Mouse (Mus musculus) olfactory bulb, adult 2 months (tissue): ENCODE measurements around the gene 4932438H23Rik. TPM values are rescaled to one million over a fixed set of nuclear protein-coding genes. Genes with fewer than 3 reads are reported as not detected.

ENCODE experiments used
- H3K27ac ChIP-seq: fragments of 200-500 bp; 2 replicates; pipeline ENCODE4 v1.5.1; 2012; ENCODE audit warnings: low read depth, low read length; ENCODE audit not compliant: insufficient read depth
- H3K4me1 ChIP-seq: fragments of 200-500 bp; 2 replicates; pipeline ENCODE4 v1.6.1; 2012; ENCODE audit warnings: low read length; ENCODE audit not compliant: control insufficient read depth, insufficient read depth
- H3K4me3 ChIP-seq: fragments of 200-500 bp; 2 replicates; pipeline ENCODE4 v1.5.1; 2012; ENCODE audit warnings: mild to moderate bottlenecking, low read depth, low read length, moderate library complexity; ENCODE audit not compliant: insufficient read depth
- CTCF ChIP-seq: fragments of 200-500 bp; IDR thresholded peaks from 2 replicates; pipeline ENCODE4 v1.5.1; 2012; ENCODE audit warnings: low read depth, mild to moderate bottlenecking, low read length, moderate library complexity; ENCODE audit not compliant: insufficient read depth
- POLR2A ChIP-seq: fragments of 200-500 bp; IDR thresholded peaks from 2 replicates; pipeline ENCODE4 v1.6.1; 2012; ENCODE audit warnings: mild to moderate bottlenecking, low read depth, low read length, moderate library complexity; ENCODE audit not compliant: insufficient read depth
- WGBS: fragments of 180-500 bp; shearing (Covaris S2); methylation state at CpG from one replicate; pipeline ENCODE4 v1.1.7; 2018; 5-methylcytosine and 5-hydroxymethylcytosine counted together
- polyA plus RNA-seq: library from polyadenylated mRNA; stranded (reverse); fragments of >200 nt; gene quantifications from 2 replicates; pipeline ENCODE4 v1.2.4, GENCODE M21; 2012; ENCODE audit warnings: low replicate concordance; ENCODE audit not compliant: missing spikeins, insufficient read depth, insufficient read length

Gene 4932438H23Rik
- polyA plus RNA-seq, 1 experiment: not detected

- Histone ChIP-seq H3K27ac (no peak overlapping the region), H3K4me1 (no peaks in the 10 kb centered on the region), H3K4me3 (no peak overlapping the region)
- WGBS: 87% methylated on average over 8 of the region's 8 CpGs
- no peak for TF ChIP-seq CTCF
- TF ChIP-seq POLR2A: no peak
Measured at GRCm38 (mm10) chr16:91029161-91029743, 65.7 kb downstream of the 4932438H23Rik start.

DNA sequence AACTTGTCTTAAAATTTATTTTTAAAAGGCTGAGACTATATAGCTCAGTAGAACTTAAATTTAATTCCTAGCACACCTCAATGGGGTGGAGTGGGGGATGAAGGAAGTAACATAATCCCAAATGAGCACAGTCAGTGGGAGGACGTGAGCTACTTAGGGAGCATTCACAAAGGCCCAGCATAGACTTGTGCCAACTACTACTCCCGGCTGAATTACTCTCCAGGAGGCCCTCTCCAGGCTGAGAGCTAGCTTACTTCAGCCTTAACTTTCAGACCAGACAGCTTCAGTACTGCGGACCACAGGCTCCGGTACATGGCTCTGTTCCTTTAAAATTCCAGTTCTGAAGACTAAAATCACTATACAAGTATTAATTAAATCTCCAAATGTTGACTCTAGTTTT, 68.6 kb downstream of the 4932438H23Rik start:
- H3K4me1 ChIP-seq: no peaks in the 10 kb centered on the region
- TF ChIP-seq CTCF (no peak), POLR2A (no peak)
- H3K4me3 ChIP-seq: no peak overlapping the region
- H3K27ac ChIP-seq: no peak overlapping the region
- 56% methylated on average over 4 of the region's 4 CpGs for WGBS

DNA sequence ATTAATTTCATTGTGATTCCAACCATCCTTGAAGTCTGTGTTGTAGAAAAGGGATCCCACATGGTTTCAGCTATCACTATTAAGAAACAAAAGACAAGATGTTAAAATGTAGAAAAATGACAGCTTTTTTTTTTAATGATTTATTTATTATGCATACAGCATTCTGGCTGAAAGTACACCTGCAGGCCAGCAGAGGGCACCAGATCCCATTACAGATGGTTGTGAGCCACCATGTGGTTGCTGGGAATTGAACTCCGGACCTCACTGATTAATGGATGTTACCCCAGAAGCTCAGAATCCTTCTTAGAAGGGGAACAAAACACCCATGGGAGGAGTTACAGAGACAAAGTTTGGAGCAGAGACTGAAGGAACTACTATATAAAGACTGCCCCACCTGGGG, 71.5 kb downstream of the 4932438H23Rik start:
- no peak overlapping the region for H3K27ac ChIP-seq
- no peak overlapping the region for H3K4me3 ChIP-seq
- no peaks in the 10 kb centered on the region for H3K4me1 ChIP-seq
- WGBS: 92% methylated on average over 1 of the region's 1 CpGs
- no peak for TF ChIP-seq POLR2A
- no peak for TF ChIP-seq CTCF

DNA sequence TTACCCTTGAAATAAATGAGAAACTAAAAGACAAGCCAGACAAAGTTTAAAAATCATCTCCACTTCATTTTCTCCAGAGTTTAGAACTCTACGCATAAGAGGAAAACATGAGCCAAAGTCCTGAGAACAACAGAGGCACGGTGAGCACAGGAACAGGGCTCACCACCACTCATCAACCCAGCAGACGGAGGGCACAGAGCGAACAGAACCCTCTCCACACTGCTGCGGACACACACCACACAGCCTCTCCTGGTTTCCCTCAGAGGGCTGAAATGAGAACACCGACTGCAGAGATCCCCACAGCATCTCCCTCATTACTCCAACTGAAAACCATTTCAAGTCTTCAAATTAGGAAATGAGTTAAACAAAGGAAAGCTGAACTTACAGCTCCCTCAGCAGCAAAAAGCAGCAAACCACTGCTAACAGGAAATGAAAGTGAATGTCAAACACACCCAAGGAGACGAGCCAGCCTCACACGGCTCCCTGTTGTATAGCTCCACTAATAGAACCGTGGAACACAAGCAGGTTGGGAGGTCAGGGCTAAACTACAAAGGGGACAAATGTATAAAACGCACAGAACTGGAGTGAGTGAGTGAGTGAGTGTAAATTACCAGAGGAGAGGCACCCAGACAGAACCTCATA, 74.0 kb downstream of the 4932438H23Rik start:
- no peak overlapping the region for H3K4me3 ChIP-seq
- no peaks in the 10 kb centered on the region for H3K4me1 ChIP-seq
- 86% methylated on average over 10 of the region's 10 CpGs for WGBS
- no peak overlapping the region for H3K27ac ChIP-seq
- no peak for TF ChIP-seq CTCF
- no peak for TF ChIP-seq POLR2A

DNA sequence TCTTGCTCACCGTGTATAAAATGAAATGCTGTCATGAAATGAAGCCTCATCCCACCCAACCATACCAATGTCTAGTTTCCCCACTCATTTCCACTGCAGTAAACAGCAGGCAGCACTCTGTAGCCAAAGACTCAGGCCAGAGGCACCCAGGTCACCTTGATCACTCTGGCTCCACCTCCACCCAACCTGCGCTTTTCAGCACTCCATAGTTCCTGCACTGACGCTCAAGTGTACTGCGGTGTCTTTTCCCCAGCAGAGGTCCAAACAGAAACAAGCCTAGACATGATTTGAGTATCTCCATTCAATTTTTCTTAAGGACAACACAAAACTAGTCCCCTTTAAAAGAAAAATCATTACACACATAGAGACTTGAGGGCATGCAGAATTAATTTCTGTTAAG, 75.4 kb downstream of the 4932438H23Rik start:
- Histone ChIP-seq H3K4me3 (no peak overlapping the region), H3K4me1 (no peaks in the 10 kb centered on the region), H3K27ac (no peak overlapping the region)
- WGBS: 94% methylated on average over 4 of the region's 4 CpGs
- TF ChIP-seq POLR2A (no peak), CTCF (no peak)

DNA sequence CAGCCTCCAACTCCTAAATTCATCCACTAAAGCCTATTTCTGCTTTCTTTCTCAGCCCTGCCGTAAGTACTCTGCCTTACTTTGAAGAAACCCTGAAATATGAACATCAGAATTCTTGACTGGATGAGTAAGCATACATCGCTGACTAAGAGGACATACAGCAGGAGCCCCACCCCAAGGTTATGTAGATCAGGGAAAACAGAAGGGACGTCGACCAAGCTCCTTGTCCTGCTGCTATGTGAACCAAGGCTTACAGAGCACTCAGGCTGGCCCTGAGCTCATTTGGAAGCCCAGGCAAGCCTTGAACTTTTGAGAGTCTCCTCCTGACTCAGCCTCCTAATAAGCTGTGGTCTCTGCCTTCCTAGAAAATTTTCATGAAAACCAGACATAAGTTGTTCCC, 79.2 kb downstream of the 4932438H23Rik start:
- TF ChIP-seq CTCF (no peak), POLR2A (no peak)
- WGBS: 84% methylated on average over 4 of the region's 4 CpGs

DNA sequence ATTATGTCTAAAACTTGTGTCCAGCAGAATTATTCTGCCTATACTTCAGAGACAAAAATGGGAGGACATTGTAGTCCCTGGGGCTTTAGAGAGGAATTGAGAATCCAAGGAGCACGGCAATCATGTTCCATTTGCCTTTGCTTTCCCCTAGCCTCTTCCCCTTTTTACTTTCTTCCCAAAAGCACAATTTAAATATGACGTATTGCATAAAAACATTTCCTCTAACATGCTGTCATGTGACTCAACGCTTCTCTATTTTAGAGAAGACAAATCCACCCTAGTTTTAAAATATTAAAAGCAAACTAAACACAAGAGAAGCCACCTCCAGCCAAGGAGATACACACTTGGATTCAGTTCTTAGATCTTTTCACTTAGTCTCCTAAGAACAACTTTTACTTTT, 83.1 kb downstream of the 4932438H23Rik start:
- no peak for TF ChIP-seq POLR2A
- no peak for TF ChIP-seq CTCF
- H3K27ac ChIP-seq: peak overlapping the region; percentile 87
- H3K4me3 ChIP-seq: peak overlapping the region; percentile 69
- 9% methylated on average over 3 of the region's 3 CpGs for WGBS
- peaks cover 3% of the 10 kb centered on the region for H3K4me1 ChIP-seq

More for the DNA sequence above, 79.2 kb downstream of the 4932438H23Rik start:
- no peaks in the 10 kb centered on the region for H3K4me1 ChIP-seq
- no peak overlapping the region for H3K4me3 ChIP-seq
- H3K27ac ChIP-seq: no peak overlapping the region

GRCm38 (mm10) chr16:91011021-91011683, 83.8 kb downstream of the 4932438H23Rik start, which contains the start of gene Synj1:
Gene Synj1, minus strand, starts transcription at chr16:91011308.
- WGBS: under 1% methylated on average over 64 of the region's 66 CpGs
- Histone ChIP-seq H3K27ac (peak within 1 kb of the TSS; percentile 87), H3K4me3 (peak within 1 kb of the TSS; percentile 69), H3K4me1 (peaks cover 3% of the 10 kb centered on the region)
- TF ChIP-seq CTCF: no peak
- peak; percentile 53 for TF ChIP-seq POLR2A

DNA sequence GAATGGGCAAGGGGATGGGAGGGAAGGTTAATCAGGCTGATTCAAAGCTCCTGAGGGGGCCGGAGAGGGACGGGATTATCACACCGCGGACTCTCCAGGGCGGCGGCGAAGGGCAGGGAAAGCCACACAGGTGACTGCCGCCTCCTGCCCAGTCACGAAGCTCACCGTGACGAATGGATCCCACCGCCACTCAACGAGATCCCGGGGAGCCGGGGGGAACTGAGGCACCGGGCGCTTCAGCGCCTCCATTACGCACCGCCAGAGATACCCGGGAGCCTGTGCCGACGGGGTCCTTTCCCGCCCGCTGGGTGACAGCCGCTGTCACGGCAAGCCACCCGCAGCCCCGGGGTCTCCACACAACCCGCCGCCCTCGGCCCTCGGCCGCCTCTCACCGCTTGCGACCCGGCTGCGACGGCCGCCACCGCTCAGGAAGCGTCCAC, 84.3 kb downstream of the 4932438H23Rik start:
- under 1% methylated on average over 42 of the region's 42 CpGs for WGBS
- Histone ChIP-seq H3K4me1 (peaks cover 3% of the 10 kb centered on the region), H3K4me3 (peak overlapping the region; percentile 69), H3K27ac (peak overlapping the region; percentile 59)
- TF ChIP-seq CTCF: no peak
- no peak for TF ChIP-seq POLR2A
